Mouse (Mus musculus): ENCODE measurements at regions not wholly inside any gene's neighbourhood (a gene's known extent, or its start where the extent isn't known, plus 50 kb on each side); places are given as distances from the start of the nearest gene placed in this dataset.

DNA sequence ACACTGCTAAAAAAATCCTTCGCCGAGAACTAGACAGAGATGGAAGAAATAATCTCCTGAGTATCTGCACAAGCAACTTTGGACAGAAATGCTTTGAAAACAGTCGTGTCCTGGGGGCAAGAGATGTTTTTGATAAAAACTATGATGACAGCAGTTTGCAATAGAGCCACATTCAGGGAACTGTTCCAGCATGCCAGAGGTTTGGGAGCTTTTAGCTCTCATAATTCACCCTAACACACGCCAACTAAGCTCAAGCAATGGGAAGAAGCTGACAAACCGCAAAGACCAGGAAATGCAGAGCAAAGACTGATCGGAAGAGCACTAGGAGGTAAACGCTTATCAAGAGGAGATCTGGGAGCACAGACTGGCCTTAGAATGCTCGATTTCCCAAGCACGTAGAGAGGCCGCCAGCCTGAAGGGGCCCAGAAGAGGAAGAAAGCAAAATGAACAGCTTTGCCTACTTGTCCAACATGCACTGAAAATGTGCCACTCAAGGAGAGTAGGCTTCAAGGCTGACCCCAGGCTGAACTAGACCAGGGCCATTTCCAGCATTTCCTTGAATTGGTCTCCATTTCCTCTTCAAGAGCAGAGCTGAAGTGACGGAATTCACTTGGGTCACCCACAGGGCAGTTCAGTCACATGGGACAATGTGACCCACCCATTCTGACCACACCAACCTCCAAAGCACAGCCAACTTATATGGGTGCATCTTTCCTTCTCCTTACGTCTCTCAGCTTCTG is 130.7 kb downstream of the Kcna5 start:
- H3K27me3 ChIP-seq (replicated peaks) = no peaks in the 10 kb centered on the region
- TF ChIP-seq GATA1 (IDR thresholded peaks at IDR 0.05; ENCODE audit: borderline replicate concordance, low read length) (no peak), FLI1 (IDR thresholded peaks at IDR 0.05; ENCODE audit: low read length) (no peak)
- H3K4me1 ChIP-seq = 0 out of 2 replicates have a peak, but pooled peaks cover 4% of the 10 kb centered on the region
- no peak overlapping the region for H3K4me3 ChIP-seq (replicated peaks)
- no peaks in the 10 kb centered on the region for H3K36me3 ChIP-seq (replicated peaks; ENCODE audit: low read length)
- H3K9me3 ChIP-seq = no peaks in the 10 kb centered on the region

DNA sequence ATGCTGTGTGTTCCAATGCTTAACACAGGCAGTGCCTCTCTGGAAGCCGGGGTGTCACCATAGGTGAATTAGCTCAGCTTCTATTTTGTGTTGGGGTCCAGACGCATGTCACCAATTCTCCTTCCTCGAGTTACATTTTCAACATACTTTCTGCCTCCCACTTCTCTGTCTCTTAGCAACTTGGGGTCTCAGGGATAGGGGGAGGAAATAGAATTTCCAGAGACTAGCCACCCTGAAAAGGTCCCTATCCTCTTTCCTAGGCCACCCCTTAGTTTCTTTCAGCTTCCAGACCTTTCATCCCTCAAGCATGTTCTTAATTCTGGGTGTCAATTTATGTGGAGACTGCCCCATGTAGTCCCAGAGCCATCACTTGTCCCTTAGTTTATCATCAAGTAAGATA is 135.6 kb downstream of the Kcna5 start:
- no peaks in the 10 kb centered on the region for H3K27me3 ChIP-seq (replicated peaks)
- H3K4me1 ChIP-seq = 0 out of 2 replicates have a peak, but pooled peaks cover 2% of the 10 kb centered on the region
- H3K9me3 ChIP-seq = no peaks in the 10 kb centered on the region
- TF ChIP-seq FLI1 (IDR thresholded peaks at IDR 0.05; ENCODE audit: low read length) (no peak), GATA1 (IDR thresholded peaks at IDR 0.05; ENCODE audit: borderline replicate concordance, low read length) (no peak)
- H3K4me3 ChIP-seq (replicated peaks) = no peak overlapping the region
- no peaks in the 10 kb centered on the region for H3K36me3 ChIP-seq (replicated peaks; ENCODE audit: low read length)

DNA sequence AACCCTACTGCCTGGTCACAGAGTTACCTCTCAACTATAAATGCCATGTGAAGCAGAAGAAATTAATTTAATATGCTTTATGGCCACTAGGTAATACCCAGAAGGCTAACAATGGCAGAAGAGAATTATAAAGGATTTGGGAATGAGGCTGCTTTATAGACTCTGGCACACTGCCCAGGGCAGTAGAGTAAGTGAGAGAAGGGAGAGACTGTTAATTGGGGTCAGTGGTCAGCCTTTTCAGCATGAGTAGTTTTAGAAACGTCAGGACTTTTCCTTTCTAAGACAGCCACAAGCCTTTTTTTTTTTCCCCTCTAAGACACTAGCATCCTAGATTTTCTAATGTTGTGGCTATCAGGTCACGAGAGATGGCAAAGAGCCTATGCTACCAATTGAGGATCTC is 136.6 kb downstream of the Kcna5 start:
- H3K9me3 ChIP-seq = no peaks in the 10 kb centered on the region
- no peaks in the 10 kb centered on the region for H3K4me1 ChIP-seq
- no peaks in the 10 kb centered on the region for H3K27me3 ChIP-seq (replicated peaks)
- no peak overlapping the region for H3K4me3 ChIP-seq (replicated peaks)
- TF ChIP-seq FLI1 (IDR thresholded peaks at IDR 0.05; ENCODE audit: low read length) = no peak
- TF ChIP-seq GATA1 (IDR thresholded peaks at IDR 0.05; ENCODE audit: borderline replicate concordance, low read length) = no peak
- no peaks in the 10 kb centered on the region for H3K36me3 ChIP-seq (replicated peaks; ENCODE audit: low read length)

DNA sequence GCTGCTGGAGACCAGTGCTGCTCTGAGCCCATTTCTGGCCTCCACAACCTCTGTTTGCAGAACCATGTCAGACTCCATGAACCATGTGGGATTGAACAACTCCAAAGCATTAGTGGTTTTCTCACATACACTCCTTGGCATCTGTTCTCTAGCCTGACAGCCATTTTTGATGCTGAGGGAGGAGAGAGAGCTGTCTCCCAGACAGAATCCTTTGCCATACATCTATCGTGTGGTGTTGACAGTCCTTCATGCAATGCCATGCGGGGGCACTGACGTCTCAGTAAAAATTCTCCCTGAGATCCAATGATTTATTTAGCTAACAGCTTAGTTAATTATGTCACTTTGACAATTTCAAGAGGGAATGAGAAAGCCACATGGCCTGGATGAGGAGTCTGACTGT is 140.2 kb downstream of the Kcna5 start:
- Histone ChIP-seq H3K27me3 (replicated peaks) (no peaks in the 10 kb centered on the region), H3K9me3 (peaks cover 7% of the 10 kb centered on the region), H3K4me3 (replicated peaks) (no peak overlapping the region), H3K4me1 (no peaks in the 10 kb centered on the region), H3K36me3 (replicated peaks; ENCODE audit: low read length) (no peaks in the 10 kb centered on the region)
- no peak for TF ChIP-seq GATA1 (IDR thresholded peaks at IDR 0.05; ENCODE audit: borderline replicate concordance, low read length)
- no peak for TF ChIP-seq FLI1 (IDR thresholded peaks at IDR 0.05; ENCODE audit: low read length)

DNA sequence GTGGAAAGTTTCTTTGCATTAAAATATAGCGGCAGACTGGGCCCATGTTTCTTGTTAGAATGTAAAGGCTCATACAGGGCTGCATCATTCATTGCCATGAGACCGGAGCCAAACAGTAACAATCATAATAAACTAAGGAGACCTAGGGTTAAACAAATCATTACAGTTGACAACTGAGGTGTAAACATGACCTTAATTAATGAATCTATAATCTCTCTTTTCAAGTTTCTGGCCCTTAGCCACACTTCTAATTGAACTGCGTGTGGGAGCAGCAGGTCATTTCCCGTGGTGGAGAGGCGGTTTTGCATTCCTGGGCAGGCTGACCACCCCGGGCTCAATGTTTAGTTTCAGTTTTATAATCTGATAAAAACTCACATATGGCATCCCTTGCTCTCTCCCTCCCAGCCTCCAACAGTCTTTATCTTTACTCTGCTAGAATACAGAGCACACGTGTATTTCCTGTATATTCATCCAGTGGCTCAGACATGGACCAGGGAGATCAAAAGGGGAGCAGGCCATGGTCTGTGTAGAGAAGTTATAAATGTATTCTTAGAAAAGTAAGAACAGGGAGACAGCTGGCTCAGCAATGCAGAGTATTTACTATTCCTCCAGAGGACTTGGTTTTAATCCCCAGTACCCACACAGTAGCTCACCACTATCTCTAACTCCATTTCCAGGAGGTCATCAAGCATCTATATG is 141.0 kb downstream of the Kcna5 start:
- H3K27me3 ChIP-seq (replicated peaks) = no peaks in the 10 kb centered on the region
- H3K36me3 ChIP-seq (replicated peaks; ENCODE audit: low read length) = no peaks in the 10 kb centered on the region
- H3K4me1 ChIP-seq = no peaks in the 10 kb centered on the region
- peaks cover 7% of the 10 kb centered on the region for H3K9me3 ChIP-seq
- H3K4me3 ChIP-seq (replicated peaks) = no peak overlapping the region
- no peak for TF ChIP-seq GATA1 (IDR thresholded peaks at IDR 0.05; ENCODE audit: borderline replicate concordance, low read length)
- no peak for TF ChIP-seq FLI1 (IDR thresholded peaks at IDR 0.05; ENCODE audit: low read length)

DNA sequence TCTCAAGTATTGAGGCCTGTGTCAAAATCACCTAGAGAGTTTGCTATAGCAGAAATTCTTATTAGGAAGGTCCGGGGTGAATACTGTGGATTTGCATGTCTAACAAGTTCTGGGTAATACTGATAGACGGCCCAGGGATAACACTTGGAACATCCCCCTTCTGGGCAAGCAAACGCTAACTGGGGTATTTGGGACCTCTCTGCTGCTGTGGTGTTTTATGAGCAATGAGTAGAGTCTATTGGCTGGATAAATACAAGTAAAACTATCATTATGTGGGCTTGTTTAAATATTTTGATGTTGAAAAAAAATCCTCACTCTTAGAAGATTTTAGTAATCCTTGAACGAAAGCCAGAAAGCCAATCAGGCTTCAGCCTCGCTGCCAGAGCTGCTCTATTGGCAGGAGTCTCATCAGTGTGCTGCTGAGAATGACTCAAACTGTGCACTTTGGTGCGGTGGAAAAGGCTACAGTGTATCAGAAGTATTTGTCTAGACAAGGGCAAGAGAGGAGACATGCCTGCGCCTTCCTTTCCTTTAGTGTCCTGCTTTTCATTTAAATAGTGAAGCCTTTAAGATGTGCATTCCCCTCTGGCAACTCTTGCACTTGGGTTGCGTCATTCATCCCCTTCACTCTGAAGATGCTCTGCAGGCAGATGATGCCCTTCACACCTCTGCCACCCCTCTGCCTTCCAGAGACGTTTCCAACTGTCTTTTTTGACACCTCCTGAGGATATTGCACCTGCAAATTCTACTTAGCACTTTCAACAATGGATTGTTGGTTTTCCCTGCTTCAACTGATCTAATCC is 150.8 kb downstream of the Kcna5 start:
- Histone ChIP-seq H3K36me3 (replicated peaks; ENCODE audit: low read length) (no peaks in the 10 kb centered on the region), H3K9me3 (no peaks in the 10 kb centered on the region), H3K4me3 (replicated peaks) (no peak overlapping the region), H3K27me3 (replicated peaks) (no peaks in the 10 kb centered on the region), H3K4me1 (no peaks in the 10 kb centered on the region)
- TF ChIP-seq GATA1 (IDR thresholded peaks at IDR 0.05; ENCODE audit: borderline replicate concordance, low read length) (no peak), FLI1 (IDR thresholded peaks at IDR 0.05; ENCODE audit: low read length) (no peak)

DNA sequence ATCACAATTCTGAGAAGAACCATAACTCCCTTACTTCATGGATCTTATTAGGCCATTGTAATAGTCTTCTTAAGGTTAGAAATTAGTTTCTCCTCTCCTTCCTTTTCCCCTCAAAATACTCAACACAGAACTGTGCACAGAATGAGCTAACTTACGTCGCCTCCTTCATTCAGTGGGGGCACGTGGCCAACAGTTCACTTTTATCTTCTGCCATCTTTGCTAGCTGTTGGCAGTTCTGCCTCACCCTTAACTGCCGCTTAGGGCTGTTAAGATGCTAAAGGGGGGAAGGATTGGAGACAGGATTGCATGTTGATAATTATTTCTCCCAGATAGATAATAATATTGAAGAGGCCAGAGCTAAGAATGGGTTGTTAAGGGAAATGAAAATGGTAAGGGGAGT is 158.0 kb downstream of the Kcna5 start:
- no peak for TF ChIP-seq FLI1 (IDR thresholded peaks at IDR 0.05; ENCODE audit: low read length)
- no peak for TF ChIP-seq GATA1 (IDR thresholded peaks at IDR 0.05; ENCODE audit: borderline replicate concordance, low read length)

DNA sequence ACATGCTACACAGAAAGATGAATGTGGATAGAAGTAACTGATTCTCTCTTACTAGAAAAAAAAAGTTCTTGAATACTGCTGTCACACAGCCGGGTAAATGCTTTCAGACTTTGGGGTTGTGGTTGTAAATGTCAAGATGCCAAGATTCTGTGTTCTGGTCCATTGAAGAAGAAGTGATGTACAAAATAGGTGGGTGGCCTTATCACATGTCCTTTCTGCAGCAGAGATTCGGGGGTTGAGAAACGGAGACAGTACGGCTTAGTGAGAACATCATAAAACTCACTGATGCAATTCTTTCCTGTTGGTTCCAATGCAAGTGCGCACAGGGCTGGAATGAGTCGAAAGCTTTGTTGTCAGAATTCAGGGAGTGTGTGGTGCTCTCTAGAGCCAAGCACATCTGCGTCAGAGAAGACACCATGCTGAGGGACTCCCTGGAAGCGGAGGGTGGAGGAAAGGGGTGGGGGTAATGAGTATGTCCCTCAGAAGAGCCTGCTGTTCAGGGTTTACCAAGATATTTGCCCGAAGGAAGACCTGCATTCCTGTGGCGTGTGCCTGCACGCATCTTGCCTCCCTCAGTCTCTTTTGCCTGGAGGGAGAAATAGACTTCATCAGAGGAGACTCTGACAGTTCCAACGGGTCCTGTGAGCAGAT is 160.1 kb downstream of the Kcna5 start:
- no peaks in the 10 kb centered on the region for H3K36me3 ChIP-seq (replicated peaks; ENCODE audit: low read length)
- no peaks in the 10 kb centered on the region for H3K9me3 ChIP-seq
- H3K27me3 ChIP-seq (replicated peaks) = peaks cover 2% of the 10 kb centered on the region
- no peak overlapping the region for H3K4me3 ChIP-seq (replicated peaks)
- H3K4me1 ChIP-seq = no peaks in the 10 kb centered on the region
- TF ChIP-seq GATA1 (IDR thresholded peaks at IDR 0.05; ENCODE audit: borderline replicate concordance, low read length) (no peak), FLI1 (IDR thresholded peaks at IDR 0.05; ENCODE audit: low read length) (no peak)

More for the DNA sequence above, 158.0 kb downstream of the Kcna5 start:
- Histone ChIP-seq H3K9me3 (no peaks in the 10 kb centered on the region), H3K27me3 (replicated peaks) (peaks cover 2% of the 10 kb centered on the region), H3K36me3 (replicated peaks; ENCODE audit: low read length) (no peaks in the 10 kb centered on the region), H3K4me3 (replicated peaks) (no peak overlapping the region), H3K4me1 (no peaks in the 10 kb centered on the region)

DNA sequence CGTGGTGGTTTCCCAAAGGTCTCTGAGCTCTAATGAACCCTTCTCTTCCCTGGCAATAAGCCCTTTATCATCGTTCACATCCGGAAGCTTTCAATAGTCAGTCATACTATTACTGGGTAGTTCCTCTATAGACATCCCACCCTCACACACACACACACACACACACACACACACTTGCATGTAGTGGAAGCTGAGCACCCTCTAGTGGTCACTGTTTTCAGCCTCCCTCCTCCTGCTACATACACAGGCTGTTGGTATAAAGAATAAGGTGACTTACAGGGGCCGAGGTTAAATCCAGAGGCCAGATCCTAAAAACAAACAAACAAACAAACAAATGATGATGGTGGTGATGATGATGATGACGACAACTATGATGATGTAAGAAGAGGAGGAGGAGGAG is 163.2 kb downstream of the Kcna5 start:
- no peaks in the 10 kb centered on the region for H3K4me1 ChIP-seq
- H3K4me3 ChIP-seq (replicated peaks) = no peak overlapping the region
- TF ChIP-seq GATA1 (IDR thresholded peaks at IDR 0.05; ENCODE audit: borderline replicate concordance, low read length) (no peak), FLI1 (IDR thresholded peaks at IDR 0.05; ENCODE audit: low read length) (no peak)
- no peaks in the 10 kb centered on the region for H3K9me3 ChIP-seq
- H3K27me3 ChIP-seq (replicated peaks) = peaks cover 2% of the 10 kb centered on the region
- no peaks in the 10 kb centered on the region for H3K36me3 ChIP-seq (replicated peaks; ENCODE audit: low read length)
